Mouse (Mus musculus): ENCODE data around the gene Serpinb13. TPM values are rescaled to one million over a fixed set of nuclear protein-coding genes. Genes with fewer than 3 reads are reported as not detected.
A peak's percentile ranks its signal among the peaks of the same experiment; 100 is the strongest.

Serpinb13 gene
- polyA plus RNA-seq (2012; rRNA removed) = not detected in 2 replicates

DNA sequence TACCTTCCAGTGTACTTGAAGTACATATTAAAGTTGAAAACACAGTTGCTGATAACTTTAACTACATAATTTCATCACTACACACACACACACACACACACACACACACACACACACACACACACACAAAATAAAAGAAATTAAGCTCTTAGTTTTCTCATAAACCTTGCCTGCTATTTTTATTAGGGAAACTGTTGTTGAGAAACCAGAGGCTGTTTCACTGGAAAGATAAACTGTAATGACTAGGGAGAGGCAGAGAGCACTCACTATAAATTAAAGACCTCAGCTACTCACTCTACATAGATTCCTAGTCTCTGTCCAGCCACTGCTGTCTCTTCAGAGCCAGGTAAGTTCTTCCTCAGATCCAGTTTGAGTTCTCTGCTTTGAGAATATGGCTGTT, at the start of gene Serpinb13:
Gene Serpinb13, plus strand, starts transcription at position 301 of the 400 bp plus-strand sequence.
- TF ChIP-seq POLR2A (IDR thresholded peaks at IDR 0.05; ENCODE audit: extremely low read depth, insufficient read depth, low read length) (no peak), CTCF (IDR thresholded peaks at IDR 0.05; ENCODE audit: extremely low read depth, insufficient read depth, low read length) (no peak)
- no peak within 1 kb of the TSS for H3K27ac ChIP-seq (ENCODE audit: insufficient read depth, low read length)
- H3K4me3 ChIP-seq (ENCODE audit: insufficient read depth, low read length) = no peak within 1 kb of the TSS
- no peaks in the 10 kb centered on the region for H3K4me1 ChIP-seq (ENCODE audit: control insufficient read depth, insufficient read depth, low read length)

DNA sequence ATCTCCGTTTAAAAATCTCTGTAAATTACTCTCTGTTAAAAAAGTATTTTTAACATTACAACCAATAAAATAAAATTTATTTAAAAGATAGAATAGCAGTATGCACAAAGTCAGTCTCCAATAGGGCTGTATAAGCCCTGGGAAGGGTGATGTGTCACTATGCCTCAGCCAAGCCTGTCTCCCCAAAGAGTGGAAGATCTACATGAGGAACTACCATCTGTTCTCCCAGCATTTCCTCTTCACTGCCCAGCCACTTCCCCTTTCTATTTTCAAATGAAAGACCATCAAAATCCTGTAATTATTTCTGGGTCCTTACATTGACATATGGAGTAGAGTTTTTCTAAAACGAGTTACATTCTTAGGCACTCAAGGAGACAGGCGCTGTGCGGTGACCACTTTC, 48.8 kb upstream of the Serpinb13 start:
- Histone ChIP-seq H3K4me3 (ENCODE audit: insufficient read depth, low read length) (no peak overlapping the region), H3K27ac (ENCODE audit: insufficient read depth, low read length) (no peak overlapping the region), H3K4me1 (ENCODE audit: control insufficient read depth, insufficient read depth, low read length) (peaks cover 1% of the 10 kb centered on the region; the same call in 1 of the 2 replicates)
- no peak for TF ChIP-seq POLR2A (IDR thresholded peaks at IDR 0.05; ENCODE audit: extremely low read depth, insufficient read depth, low read length)
- TF ChIP-seq CTCF (IDR thresholded peaks at IDR 0.05; ENCODE audit: extremely low read depth, insufficient read depth, low read length) = no peak

DNA sequence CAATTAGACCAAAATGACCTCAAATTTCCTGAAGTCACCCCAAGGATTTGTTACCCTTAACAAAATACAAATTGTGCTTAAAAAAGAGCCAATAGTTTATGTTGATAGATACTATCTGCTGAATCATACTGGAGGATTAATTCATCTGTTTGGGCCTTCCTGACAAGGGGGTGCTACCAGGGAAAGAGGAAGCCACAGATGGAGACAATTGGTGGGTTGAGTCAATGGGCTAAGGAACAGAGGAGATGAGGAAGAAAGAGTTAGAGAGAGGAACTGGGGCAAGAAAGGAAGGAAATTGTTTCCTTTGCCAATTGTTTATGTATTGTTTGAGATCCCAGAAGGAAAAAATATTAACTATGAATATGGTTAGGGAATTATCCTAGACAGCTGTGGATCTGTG, 47.1 kb upstream of the Serpinb13 start:
- no peak for TF ChIP-seq POLR2A (IDR thresholded peaks at IDR 0.05; ENCODE audit: extremely low read depth, insufficient read depth, low read length)
- Histone ChIP-seq H3K4me1 (ENCODE audit: control insufficient read depth, insufficient read depth, low read length) (peaks cover 1% of the 10 kb centered on the region; the same call in 1 of the 2 replicates), H3K4me3 (ENCODE audit: insufficient read depth, low read length) (no peak overlapping the region), H3K27ac (ENCODE audit: insufficient read depth, low read length) (no peak overlapping the region)

DNA sequence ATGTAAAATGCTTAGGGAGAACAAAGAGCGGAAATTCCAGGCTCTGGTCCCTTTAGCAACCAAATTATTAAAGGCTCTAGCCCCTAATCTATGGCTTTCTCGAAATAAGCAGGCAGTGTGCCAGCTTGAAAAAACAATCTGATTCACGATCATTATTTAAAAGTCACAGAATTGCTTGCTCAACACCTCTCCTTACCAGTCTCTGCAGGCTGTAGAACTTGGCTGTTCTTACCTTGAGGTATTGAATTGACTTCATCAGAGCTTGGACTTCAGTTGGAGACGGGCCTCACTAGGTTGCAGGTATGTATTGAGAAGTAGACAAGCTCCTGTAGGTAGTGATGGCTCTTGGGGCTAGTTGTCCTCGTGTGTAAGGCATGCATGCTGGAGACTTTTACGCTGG, 46.5 kb upstream of the Serpinb13 start, which contains the start of gene Serpinb12:
Gene Serpinb12, plus strand, starts transcription at position 185 of the 400 bp plus-strand sequence.
- no peak within 1 kb of the TSS for H3K27ac ChIP-seq (ENCODE audit: insufficient read depth, low read length)
- no peak within 1 kb of the TSS for H3K4me3 ChIP-seq (ENCODE audit: insufficient read depth, low read length)
- TF ChIP-seq POLR2A (IDR thresholded peaks at IDR 0.05; ENCODE audit: extremely low read depth, insufficient read depth, low read length) (no peak), CTCF (IDR thresholded peaks at IDR 0.05; ENCODE audit: extremely low read depth, insufficient read depth, low read length) (no peak)
- H3K4me1 ChIP-seq (ENCODE audit: control insufficient read depth, insufficient read depth, low read length) = peaks cover 1% of the 10 kb centered on the region; the same call in 1 of the 2 replicates

DNA sequence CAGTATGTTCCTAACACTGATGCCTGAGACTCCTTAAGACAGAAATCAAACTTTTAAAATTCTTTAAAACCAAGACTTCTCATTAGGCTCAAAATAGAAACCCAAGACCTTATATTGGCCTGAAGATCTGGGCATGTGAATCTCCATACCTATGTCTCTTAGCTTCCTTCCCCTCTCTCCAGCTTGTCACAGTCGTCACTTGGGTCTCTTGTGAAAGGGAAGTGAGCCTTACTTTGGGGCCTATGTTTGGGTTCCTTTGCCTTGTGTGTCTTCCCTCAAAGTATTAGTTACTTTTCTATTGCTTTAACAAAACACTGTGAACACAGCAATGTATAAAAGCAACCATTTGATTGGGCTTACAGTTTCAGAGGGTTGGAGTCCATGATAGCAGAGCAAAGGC, 33.6 kb upstream of the Serpinb13 start:
- Histone ChIP-seq H3K27ac (ENCODE audit: insufficient read depth, low read length) (no peak overlapping the region), H3K4me3 (ENCODE audit: insufficient read depth, low read length) (no peak overlapping the region), H3K4me1 (ENCODE audit: control insufficient read depth, insufficient read depth, low read length) (no peaks in the 10 kb centered on the region)
- TF ChIP-seq POLR2A (IDR thresholded peaks at IDR 0.05; ENCODE audit: extremely low read depth, insufficient read depth, low read length) = no peak
- no peak for TF ChIP-seq CTCF (IDR thresholded peaks at IDR 0.05; ENCODE audit: extremely low read depth, insufficient read depth, low read length)

DNA sequence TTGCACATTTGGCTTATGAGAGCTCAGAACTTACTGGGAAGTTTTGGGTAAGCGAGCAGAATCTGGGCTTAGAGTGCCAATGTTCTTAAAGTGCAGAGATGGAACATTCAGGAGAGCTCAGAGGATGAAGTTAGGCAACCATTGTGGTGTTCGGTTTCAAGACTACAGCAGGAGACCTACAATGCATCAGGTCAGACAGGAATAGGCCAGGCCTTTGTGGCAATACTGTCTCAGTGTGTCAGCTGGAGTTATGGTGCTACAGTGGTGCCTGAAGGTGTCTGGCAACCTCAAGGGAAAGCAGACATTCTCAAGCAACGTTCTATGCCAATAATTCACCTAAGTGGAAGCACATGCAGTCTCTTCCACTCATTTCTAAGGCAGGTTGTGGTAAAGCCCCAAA, 20.8 kb upstream of the Serpinb13 start:
- TF ChIP-seq POLR2A (IDR thresholded peaks at IDR 0.05; ENCODE audit: extremely low read depth, insufficient read depth, low read length) (no peak), CTCF (IDR thresholded peaks at IDR 0.05; ENCODE audit: extremely low read depth, insufficient read depth, low read length) (no peak)
- Histone ChIP-seq H3K27ac (ENCODE audit: insufficient read depth, low read length) (no peak overlapping the region), H3K4me1 (ENCODE audit: control insufficient read depth, insufficient read depth, low read length) (no peaks in the 10 kb centered on the region), H3K4me3 (ENCODE audit: insufficient read depth, low read length) (no peak overlapping the region)

DNA sequence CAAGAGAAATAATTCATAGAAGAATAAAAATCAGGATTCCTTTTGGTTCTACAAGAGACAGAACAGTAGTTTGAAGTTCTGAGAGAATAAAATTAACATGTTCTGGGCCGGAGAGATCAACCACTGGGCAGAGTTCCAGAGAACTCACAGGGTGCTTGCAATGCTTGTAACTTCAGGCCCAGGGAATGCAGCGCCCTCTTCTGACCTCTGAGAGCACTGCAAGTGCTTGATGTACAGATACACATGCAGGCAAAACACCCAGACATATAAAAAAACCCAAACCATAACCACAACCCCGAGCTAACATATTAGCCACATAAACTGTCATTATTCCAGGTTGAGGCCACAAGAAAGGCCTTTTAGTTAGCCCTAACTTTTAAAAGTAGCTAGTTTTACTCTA, 19.8 kb upstream of the Serpinb13 start:
- Histone ChIP-seq H3K4me3 (ENCODE audit: insufficient read depth, low read length) (no peak overlapping the region), H3K27ac (ENCODE audit: insufficient read depth, low read length) (no peak overlapping the region), H3K4me1 (ENCODE audit: control insufficient read depth, insufficient read depth, low read length) (no peaks in the 10 kb centered on the region)
- no peak for TF ChIP-seq POLR2A (IDR thresholded peaks at IDR 0.05; ENCODE audit: extremely low read depth, insufficient read depth, low read length)
- TF ChIP-seq CTCF (IDR thresholded peaks at IDR 0.05; ENCODE audit: extremely low read depth, insufficient read depth, low read length) = 0 out of 2 replicates have a peak, but pooled peaks have one; percentile 13

DNA sequence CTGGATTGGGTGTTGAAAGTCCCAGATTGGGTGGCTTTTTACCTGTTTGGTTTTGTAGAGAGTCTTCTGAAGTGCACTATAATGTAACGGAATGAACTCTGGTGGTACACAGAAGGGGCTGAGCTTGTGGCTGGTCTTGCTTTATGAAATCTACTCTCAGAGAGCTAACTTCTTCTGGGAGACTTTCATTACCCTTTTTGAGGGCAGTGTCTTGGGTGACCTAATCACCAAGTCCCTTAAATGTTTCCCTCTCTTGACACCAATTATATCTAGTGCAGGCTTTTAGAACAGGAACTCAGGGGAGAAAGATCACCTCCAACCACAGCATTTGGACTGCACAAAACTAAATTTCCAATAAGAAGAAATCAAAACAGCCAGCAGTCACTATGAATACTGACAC, 2.3 kb downstream of the Serpinb13 start:
- H3K4me1 ChIP-seq (ENCODE audit: control insufficient read depth, insufficient read depth, low read length) = no peaks in the 10 kb centered on the region
- TF ChIP-seq POLR2A (IDR thresholded peaks at IDR 0.05; ENCODE audit: extremely low read depth, insufficient read depth, low read length) (no peak), CTCF (IDR thresholded peaks at IDR 0.05; ENCODE audit: extremely low read depth, insufficient read depth, low read length) (no peak)
- H3K27ac ChIP-seq (ENCODE audit: insufficient read depth, low read length) = no peak overlapping the region
- H3K4me3 ChIP-seq (ENCODE audit: insufficient read depth, low read length) = no peak overlapping the region

DNA sequence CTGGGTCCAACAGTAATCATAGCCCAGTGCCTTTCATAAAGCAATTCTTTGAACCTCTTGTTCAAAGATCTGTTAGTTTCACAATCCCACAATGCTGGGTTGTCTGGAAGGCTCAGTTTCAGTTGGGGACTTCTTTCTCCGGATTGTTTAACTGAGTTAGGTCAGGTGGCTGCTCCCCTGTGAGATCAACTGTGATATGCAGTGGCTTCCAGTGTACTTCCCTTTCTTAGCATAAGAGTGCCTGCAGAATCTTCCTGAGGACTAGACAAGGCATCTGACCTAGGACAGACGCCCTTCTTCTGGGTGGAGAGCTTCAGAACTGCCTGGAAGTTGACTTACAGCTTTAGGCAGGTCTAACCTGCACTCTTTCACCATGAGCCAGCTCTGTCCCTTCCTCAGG, 3.1 kb downstream of the Serpinb13 start:
- Histone ChIP-seq H3K4me3 (ENCODE audit: insufficient read depth, low read length) (no peak overlapping the region), H3K4me1 (ENCODE audit: control insufficient read depth, insufficient read depth, low read length) (no peaks in the 10 kb centered on the region), H3K27ac (ENCODE audit: insufficient read depth, low read length) (no peak overlapping the region)
- TF ChIP-seq POLR2A (IDR thresholded peaks at IDR 0.05; ENCODE audit: extremely low read depth, insufficient read depth, low read length) (no peak), CTCF (IDR thresholded peaks at IDR 0.05; ENCODE audit: extremely low read depth, insufficient read depth, low read length) (no peak)

DNA sequence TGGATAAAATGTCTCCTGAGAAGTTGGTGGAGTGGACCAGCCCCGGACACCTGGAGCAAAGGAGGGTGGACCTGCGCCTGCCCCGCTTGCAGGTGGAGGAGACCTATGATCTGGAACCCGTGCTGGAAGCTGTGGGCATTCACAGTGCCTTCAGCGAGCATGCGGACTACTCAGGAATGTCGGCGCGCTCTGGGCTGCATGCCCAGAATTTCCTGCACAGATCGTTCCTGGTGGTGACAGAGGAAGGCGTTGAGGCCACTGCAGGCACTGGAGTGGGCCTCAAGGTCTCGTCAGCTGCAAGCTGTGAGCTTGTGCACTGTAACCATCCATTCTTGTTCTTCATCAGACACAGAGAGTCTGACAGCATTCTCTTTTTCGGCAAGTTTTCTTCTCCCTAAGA, 19.6 kb downstream of the Serpinb13 start:
- Histone ChIP-seq H3K4me3 (ENCODE audit: insufficient read depth, low read length) (no peak overlapping the region), H3K4me1 (ENCODE audit: control insufficient read depth, insufficient read depth, low read length) (no peaks in the 10 kb centered on the region), H3K27ac (ENCODE audit: insufficient read depth, low read length) (no peak overlapping the region)
- TF ChIP-seq CTCF (IDR thresholded peaks at IDR 0.05; ENCODE audit: extremely low read depth, insufficient read depth, low read length) (no peak), POLR2A (IDR thresholded peaks at IDR 0.05; ENCODE audit: extremely low read depth, insufficient read depth, low read length) (no peak)
